Mouse (Mus musculus) thymus, postnatal 14 days (tissue): ENCODE measurements at regions not wholly inside any gene's neighbourhood (a gene's known extent, or its start where the extent isn't known, plus 50 kb on each side); places are given as distances from the start of the nearest gene placed in this dataset.
"Not testable (repeated sequence)": the region's sequence is repeated elsewhere in the genome, so short reads cannot be mapped to it uniquely, and the experiment has no call there.

ENCODE experiments used
- DNase-seq: peaks from one replicate; pipeline ENCODE4 v3.0.0; 2021

DNA sequence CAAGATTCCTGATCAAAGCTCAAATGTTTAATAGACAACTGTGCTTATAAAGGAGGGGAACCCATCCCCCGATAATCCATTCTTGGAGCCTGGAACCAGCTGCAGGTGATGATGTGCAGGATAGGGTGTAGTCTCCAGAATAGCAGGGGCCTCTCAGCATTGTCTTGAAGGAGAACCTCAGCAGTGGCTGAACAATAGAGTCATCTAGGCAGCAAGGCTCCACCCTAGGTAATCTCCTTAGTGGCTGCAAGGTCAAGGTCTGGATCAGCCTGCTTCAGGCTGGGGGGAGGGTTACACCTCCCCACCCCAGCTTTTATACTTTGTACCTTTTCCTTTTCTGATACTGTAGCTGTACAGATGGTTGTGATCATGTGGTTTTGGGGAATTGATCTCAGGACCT is 116.8 kb upstream of the Mettl4 start:
- DNase-seq = no peak

DNA sequence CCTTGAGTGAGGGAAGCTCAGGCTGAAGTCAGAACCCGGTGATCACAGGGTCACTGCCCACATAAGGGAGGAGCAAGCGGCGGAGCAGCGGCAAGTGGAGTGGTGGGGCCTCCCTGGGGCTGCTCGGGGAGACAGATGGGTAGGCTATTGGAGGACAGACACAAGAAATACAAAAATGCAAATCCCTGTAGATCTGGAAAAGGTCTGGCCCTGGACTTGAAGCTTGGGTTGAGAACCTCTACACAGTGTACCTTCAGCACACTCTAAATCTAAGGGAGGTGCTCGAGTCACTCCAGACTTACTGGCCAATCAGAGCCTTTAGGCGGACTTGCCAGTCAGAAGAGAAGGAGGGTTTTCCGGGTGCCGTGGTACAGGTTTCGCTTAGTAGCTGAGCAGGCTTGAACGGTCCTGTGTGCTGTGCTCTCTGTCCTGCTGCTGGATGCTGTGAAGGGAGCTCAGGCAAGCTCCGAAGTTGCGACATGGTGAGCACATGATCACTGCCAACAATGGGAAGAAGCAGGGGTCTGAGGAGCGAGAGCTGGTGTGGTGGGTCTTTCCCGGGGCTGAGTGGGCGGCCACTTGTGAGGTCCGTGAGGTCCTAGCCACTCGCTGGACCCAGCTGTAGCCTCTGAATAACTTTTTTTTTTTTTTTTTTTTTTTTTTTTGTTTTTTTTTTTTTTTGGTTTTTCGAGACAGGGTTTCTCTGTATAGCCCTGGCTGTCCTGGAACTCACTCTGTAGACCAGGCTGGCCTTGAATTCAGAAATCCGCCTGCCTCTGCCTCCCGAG is 114.9 kb upstream of the Mettl4 start:
- DNase-seq = peak; percentile 81

DNA sequence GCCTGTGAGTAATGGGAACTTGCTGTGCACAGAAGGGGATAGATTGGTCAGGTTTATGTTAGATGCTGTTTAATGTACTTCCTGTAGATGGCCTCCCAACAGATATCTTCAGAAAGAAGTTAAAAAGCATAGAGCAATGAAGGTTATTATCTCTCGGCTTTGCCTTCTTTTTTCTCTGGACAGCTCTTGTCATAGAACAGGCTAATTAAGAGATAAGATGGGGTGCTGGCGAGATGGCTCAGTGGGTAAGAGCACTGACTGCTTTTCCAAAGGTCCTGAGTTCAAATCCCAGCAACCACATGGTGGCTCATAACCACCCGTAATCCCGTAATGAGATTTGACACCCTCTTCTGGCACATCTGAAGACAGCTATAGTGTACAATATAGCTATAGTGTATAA is 104.9 kb upstream of the Mettl4 start:
- DNase-seq = not testable (repeated sequence)

DNA sequence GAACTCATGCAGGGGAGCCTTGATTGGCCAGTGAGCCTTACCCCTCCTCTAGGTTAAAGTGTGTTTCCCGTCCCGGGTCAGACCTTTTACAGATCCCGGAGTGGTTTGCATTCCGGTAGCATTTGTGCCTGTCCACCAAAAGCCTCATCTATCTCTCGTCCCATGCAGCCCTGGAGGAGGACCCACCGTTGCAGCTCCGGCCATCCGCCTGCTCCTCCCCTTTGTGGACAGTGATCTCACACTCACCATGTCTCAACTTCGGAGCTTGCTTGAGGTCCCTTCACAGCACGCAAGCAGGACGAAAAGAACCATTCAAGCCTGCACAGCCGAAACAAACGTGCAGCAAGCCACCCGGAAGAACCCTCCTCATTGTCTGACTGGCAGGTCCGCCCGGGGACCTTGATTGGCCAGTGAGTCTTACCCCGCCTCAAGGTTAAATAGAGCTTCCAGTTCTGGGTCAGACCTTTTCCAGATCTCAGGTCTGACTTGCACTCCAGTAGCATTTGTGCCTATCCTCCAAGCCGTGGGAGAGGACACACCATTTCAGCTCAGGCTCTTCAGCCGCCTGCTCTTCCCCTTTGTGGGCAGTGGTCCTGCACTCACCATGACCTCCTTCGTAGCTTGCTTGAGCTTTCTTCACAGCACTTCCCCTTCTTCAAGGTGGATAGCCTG is 84.8 kb upstream of the Mettl4 start:
- peak; percentile 83 for DNase-seq

DNA sequence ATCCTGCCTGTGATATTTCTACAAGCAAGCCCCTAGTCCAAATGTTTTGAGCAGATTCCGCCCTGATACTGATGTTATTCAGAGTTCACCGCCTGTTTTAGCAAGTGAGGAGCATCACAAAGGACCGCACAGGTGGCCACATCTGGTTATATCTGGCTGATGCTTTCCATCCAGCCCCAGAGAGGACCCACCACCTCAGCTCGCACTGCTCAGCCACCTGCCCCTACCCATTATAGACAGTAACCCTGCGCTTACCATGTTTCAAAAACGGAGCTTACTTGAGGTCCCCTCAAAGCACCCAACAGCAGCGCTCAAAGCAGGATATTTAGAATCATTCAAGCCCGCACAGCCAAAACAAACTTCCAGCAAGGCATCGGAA is 84.2 kb upstream of the Mettl4 start:
- not testable (repeated sequence) for DNase-seq

GRCm38 (mm10) chr17:94826415-94826814 is 76.6 kb upstream of the Mettl4 start:
- not testable (repeated sequence) for DNase-seq

DNA sequence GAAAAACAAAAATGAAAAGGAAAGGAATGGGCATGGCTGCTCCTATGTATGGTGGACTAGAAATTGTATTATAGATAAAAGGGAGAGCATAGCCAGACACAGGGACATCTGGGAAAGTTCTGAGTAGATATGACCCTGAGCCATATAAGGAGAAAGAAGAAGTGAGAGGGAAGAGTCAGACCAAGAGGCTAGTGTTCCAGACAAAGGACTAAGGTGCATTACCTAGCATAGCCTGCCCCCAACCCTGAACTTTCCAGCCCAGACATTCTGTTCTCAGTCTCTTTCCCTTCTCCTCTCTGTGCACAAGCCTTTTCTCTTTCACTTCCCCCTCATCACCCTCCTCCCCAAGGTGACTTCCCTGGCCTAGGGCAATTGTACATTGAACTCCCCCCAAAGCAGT is 58.9 kb upstream of the Mettl4 start:
- DNase-seq = no peak
